Mouse (Mus musculus) thymus, postnatal 0 days (tissue): ENCODE data around the gene Foxn2. TPM values are rescaled to one million over a fixed set of nuclear protein-coding genes. Genes with fewer than 3 reads are reported as not detected.
"Not testable (repeated sequence)": the region's sequence is repeated elsewhere in the genome, so short reads cannot be mapped to it uniquely, and the experiment has no call there.

Experiments used
- DNase-seq: peaks from one replicate; pipeline ENCODE4 v3.0.0-alpha.2; 2015; ENCODE audit warnings: low spot score
- polyA plus RNA-seq: library from polyadenylated mRNA; unstranded; fragments of >200 nt; fragmentation: Nextera tagmentation; extraction: Ambion mirVana; gene quantifications from 2 replicates; pipeline ENCODE4 v1.2.1, GENCODE M21; 2015

Gene Foxn2
- polyA plus RNA-seq, 1 experiment from 2014 or later: 19.4 TPM

DNA sequence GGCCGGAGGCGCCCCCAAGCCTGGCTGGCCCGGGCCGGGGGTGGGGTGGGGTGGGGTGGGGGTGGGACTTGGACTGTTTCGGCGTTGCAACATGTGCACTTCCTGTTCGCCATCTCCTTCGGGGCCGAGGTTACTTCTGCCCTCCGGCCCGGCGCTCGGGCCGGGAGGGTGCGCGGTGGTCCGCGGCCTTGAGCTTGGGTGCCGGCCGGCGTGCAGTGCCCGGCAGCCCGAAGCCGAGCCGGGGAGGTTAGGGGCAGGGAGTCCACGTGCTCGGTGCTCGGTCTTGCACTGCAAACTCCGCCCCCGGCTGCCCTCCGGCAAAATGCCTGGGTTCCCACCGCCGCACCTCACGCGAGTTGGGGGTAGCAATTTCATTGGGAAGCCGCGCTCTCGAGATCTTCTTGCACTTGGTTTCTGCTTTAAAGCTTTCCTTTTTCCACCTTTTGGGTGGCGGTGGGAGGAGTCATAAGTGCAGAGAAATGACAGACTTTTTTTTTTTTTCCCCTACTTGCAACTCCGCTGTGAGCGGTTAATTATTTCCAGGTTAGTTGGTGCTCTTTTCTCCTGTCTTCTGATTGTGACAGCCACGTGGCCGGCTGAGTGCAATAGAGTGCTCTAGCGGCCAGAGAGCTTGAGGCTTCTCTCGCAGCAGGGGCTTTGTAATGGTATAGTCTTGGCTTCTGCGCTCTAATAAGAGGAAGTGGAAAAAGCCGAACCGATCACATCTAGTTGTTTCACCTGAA, 1.1 kb downstream of the Foxn2 start:
- peak; percentile 64 for DNase-seq

DNA sequence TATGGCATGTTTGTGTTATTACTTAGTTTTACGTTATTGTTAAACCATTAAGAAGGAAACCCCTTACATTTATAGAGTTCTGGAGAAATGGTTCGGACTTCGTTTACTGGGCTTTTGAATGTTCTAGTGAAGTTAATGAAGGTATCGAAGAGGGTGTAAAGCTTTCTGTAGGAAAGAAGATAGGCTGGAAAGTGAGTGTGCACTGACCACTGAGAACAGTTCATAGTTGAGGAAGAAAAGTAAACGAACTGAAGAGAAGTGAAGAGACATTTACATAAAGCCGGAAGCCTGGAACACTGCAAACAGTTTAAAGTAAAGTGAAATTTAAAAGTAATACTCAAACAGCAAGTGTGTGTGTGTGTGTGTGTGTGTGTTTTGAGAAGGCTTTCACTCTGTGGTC, 2.1 kb downstream of the Foxn2 start:
- DNase-seq: no peak

DNA sequence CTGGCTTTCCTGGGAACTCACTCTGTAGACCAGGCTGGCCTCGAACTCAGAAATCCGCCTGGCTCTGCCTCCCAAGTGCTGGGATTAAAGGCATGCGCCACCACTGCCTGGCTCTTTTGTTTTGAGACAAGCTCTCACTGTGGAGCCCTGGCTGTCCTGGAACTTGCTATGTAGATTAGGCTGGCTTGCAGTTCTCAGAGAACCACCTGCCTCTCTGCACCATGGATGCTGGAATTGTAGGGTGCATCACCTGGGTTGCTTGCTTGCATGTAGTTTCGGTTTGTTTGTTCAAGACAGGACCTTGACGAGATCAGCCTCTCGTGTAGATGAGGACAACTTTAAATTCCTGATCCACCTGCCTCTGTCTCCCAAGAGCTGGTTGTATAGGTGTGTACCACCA, 2.7 kb downstream of the Foxn2 start:
- DNase-seq: peak; percentile 12

DNA sequence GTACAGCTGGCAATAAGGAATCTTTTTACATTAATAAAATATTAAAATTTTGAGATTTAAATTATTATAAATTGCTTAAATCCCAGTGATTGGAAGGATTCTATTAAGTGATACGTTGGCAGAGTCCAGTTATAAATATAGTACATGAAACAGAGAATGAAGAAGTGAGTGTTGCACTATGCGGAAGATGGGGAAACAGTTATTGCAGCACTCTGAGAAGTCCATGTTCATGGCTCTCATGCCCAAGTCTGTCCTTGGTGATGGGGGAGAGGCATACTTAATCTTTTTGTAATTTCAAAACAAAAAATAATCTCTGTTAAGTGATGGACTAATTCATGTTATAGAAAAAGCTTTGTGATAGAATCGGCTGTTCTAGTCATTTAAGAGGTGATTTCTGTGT, 17.6 kb downstream of the Foxn2 start:
- no peak for DNase-seq

DNA sequence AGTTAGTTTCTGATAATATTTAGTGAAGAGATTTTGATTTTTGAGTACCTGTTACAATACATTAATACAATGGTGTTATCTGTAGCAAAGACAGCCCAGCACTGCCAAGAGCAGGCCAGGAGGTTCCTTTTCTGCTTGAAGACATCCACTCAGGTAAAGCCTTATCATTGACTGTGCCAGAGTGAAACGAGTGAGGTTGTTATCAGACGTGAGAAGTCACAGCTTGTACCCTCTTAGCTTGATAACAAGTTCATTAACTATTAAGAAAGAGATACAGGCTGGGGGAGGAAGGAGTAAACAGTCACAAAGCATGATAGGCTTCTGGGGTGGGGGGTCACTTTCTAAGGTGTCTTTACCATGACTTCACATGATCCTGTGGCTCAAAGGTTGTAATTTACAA, 19.0 kb downstream of the Foxn2 start:
- no peak for DNase-seq

DNA sequence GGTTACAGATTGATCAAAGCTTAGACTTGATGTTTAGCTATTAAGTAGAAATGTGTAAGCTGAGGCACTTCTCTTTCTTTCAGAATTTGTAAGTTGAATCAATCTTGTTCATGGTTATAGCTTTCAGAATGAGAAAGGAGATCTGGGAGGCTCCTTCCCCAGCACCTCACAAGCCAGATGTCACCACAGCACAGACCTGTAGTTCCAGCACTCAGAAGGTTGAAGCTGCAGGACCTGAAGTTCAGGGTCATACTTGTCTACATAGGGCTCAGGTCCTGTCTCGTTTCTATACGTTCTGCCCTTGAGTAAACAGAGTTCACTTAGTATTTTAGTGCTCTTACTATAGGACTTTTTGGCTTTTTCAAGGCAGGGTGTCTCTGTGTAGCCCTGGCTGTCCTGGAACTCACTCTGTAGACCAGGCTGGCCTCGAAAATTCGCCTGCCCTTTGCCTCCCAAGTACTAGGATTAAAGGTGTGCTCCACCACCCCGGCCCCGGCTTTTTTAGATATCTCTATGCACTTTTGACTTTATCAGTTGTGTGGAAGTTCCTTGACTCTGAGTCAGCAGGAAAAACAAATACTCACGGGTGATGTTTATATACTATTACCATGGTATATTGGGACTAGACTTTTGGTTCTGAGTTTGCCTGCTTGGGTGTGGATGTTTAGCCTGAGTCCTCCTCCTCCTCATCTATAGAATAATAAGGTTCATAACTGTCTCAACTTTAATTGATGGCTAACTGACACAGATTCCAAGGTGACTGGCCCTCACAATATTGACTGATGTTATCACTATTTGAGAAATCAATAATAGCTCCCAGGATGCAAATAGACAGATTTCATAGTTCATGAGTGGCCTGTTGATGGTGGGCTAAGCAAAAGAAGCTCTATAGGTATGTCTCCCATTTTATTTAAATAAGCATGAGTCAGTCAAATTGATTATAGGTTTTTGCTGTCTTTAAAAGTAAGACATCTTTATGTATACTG, 19.7 kb downstream of the Foxn2 start:
- no peak for DNase-seq

DNA sequence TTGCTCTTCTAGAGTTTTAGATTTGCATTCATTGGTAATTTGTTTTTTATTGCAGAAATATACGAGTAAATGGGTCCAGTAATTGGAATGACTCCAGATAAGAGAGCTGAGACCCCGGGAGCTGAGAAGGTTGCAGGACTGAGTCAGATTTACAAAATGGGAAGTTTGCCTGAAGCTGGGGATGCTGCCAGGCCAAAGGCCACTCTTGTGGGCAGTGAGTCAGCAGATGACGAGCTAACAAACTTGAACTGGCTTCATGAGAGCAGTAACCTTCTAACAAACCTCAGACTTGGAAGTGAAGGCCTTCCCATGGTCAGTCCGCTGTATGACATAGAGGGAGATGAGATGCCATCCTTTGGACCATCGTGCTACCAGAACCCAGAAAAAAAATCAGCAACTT, 22.1 kb downstream of the Foxn2 start:
- DNase-seq: no peak

DNA sequence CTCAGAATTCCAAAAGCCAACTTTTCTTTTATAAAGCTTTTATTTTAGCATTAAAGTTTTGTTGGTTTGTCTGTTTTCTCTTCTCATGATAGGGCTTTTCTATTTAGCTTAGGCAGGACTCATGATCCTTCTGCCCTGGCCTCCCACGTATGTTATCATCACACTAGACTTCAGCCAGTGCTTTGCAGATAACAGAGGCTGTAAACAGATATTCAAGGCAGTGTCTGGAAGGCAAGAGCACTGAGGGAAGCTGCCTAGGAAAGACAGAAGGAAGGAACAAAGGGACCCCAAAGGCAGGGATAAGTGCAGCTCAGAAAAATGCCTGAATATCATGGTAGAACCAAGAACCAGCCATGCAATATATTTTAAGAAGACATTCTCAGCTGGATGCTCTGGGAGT, 26.1 kb downstream of the Foxn2 start:
- no peak for DNase-seq

DNA sequence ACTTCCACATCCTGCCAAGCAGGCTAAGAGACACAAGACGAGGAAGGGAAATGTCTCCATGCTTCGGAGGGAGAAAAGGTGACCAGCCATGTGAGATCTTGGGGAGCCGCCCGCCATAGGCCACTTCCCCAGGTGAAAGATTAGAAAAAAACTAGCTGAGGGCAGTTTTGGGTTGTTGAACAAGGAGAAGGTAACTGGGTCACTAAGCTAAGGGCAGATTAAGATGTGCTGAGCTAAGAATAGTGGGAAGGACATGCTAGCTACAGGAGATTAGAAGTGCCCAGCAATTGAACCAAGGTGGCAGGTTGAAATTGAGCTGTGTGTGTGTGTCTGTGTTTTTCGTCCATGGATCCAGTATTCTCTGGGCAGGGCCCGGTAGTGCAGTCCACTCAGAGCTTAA, 27.2 kb downstream of the Foxn2 start:
- no peak for DNase-seq

DNA sequence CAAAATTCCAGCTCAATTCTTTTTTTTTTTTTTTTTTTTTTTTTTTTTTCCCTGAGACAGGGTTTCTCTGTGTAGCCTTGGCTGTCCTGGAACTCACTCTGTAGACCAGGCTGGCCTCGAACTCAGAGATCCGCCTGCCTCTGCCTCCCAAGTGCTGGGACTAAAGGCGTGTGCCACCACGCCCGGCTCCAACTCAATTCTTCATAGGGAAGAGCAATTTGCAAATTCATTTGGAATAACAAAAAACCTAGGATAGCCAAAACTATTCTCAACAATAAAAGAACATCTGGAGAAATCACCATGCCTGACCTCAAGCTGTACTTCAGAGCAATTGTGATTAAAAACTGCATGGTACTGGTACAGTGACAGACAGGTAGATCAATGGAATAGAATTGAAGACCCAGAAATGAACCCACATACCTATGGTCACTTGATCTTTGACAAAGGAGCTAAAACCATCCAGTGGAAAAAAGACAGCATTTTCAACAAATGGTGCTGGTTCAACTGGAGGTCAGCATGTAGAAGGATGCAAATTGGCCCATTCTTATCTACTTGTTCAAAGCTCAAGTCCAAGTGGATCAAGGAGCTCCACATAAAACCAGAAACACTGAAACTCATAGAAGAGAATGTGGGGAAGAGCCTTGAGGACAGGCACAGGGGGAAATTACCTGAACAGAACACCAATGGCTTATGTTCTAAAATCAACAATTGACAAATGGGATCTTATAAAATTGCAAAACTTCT, 28.3 kb downstream of the Foxn2 start:
- not testable (repeated sequence) for DNase-seq

DNA sequence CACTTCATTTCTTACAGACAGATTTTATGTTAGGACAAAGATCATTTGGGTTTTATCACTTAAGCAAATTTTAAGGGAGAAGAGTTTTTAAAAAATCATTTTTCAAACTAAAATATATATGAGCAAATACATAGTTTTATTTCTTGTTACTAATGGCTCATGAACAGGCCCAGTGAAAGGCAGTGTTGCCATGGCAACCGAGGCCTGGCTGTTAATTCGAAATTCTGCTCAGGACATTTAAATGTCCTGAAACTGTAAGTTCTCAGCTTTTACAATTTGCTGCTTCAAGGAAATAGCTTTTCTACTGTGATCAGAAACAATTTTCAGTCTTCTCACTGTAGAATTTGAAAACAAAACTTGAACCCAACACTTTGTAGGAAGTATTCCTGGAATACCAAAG, 33.3 kb downstream of the Foxn2 start:
- DNase-seq: no peak

DNA sequence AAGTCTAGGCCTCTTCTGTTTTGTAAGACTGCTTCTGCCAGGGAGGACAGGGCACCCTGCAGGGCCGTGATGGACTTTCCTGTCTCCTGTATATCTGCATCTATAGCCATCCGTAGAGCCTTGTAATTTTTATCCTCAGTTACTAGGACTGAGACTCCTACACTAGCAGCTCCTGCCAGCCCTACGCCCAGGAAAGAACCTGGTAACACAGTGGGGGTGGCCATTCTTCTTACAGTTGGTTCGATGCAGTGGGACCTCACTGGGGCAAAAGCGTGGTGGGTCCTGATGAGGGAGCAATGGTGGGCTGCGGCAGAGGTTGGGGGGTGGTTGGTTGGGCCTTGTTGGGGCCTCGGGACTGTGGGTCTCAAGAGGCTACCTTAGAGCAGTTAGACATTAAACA, 36.7 kb downstream of the Foxn2 start:
- no peak for DNase-seq

DNA sequence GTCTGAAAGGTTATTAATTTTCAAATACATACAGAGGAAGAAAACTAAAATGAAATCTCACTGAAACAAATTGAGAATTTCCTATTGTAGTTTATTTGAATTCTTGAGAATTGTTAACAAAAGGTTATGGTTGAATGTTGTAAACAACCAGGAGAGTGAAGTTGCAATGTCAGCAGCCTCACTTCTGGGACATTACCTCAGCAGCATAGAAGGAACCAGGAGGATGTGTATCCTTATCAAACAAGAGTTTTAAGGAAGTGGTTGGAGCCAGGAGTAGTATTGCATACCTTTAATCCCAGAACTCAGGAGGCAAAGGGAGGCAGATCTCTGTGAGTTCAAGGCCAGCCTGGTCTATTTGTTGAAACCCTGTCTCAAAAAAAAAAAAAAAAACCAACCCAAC, 37.2 kb downstream of the Foxn2 start:
- no peak for DNase-seq

DNA sequence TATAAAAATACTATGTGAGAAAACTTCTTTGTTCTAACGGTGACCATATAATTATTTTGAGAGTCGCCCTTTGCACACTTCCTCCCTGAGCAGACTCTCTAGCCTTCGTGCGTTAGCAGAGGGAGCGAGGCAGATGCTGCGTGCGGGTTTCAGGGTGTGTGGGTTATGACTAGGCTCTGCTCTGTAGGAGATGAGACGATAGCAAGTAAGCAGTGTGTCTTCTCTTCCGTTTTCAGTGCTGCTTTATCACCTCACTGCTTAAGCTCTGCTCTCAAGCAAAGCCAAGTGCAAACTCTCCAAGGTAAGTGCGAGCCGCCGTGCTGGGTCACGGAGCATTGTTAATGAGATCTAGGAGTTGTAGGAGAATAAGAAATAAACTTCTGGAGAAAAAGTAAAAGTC, 38.5 kb downstream of the Foxn2 start:
- peak; percentile 15 for DNase-seq

DNA sequence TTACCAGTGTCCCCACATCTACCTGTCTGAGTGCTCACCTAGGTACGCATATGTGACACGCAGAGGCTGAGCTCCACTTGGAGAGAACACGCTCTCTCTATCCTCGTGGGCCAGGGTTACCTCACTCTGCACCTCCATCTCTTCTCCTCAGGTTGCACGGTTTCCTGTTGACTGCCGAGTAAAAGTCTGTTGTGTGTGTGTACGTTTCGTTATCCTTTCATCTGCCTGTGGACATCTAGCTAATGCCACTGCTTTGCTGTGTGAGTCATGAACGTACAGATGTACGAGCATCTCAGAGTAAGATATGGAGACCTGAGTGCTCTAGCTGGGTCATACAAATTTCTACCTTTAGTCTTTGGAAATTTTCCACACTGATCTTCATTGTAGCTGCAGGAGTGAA, 39.9 kb downstream of the Foxn2 start:
- no peak for DNase-seq

DNA sequence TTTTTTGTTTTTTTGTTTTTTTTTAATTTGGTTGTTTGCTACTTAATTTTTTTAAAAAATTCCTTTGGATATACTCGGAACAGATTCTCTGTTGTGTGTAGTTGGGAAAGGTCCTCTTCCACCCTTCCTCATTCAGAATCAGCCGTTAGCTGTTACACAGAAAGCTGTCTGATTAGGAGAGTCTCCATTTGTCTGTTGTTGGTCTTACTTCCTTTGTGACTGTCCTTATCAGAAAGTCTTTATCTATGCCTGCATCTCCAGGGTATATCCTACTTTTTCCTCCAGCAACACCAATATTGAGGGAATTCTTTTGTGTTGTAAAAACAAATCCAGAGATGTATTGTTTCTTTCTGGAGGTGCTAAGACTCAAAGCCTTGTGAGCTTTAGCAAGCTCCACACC, 40.6 kb downstream of the Foxn2 start:
- no peak for DNase-seq

DNA sequence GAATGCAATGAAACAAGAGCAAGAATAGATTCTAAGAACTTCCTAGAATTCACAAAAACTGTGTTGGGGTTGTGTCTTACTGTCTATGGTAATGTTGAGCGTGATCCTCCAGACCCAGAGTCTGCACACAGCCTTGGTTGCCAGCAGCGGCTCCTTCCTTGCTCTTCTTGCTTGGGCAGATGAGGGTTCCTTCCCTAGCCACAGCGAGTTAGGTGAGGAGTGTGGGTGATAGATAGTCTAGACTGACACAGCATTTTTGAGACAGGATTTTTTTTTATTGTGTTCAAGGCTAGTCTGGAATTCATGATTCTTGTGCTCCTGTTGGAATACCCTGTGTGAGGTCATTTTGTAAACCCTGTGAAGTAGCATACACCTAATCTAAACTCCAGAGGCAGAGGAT, 41.1 kb downstream of the Foxn2 start:
- DNase-seq: no peak

DNA sequence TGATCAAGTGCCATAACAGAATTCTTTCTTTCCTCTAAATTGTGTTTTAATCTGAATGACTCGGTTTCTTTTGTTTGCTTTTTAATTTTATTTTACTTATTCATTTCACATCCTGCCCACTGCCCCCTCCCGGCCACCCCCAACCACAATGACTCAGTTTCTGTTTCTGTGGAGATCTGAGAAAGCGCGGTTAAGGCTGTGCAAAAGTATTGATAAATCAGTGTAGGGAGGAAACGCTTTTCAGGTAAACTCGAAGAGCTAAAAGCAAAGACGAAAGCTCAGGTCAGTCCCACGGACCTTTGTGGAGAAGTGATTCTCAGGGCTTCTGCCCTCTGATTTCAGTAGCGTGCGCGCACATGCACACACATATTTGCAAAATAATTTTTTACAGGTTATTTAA, 44.0 kb downstream of the Foxn2 start:
- no peak for DNase-seq

DNA sequence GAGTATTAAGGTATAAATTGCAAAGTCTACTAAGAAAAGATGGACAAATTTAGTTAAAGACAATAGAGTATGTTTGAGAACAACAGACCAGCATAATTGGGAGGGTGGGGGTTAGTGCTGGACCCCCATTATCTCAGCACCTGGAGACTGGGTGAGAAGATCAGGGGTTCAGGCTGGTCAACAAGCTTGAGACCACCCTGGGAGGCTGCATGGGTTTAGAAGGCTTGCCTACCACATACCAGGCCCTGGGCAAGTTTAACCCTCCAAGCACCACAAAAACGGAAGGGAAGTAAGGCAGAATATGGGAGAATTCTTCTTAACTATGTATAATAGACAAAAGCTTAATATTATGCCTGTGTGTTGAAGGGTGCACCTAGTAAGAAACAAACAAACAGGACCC, 44.4 kb downstream of the Foxn2 start:
- no peak for DNase-seq

DNA sequence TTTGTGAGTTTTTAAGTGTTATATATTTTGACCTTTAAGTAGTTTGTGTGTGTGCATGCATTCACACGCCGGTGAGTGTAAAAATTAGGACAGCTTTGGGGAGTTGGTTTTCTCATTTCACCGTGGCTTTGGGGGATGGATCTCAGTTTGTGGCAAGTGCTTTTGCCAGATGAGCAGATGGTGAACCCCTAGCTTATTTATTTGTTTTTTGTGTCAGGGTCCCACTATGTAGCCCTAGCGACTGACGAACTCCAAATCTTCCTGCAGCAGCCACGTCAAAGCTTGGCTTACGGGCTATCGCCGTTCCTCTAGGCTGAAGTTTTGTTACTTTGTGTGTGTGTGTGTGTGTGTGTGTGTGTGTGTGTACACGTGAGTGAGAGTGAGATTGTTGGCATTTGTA, 50.0 kb downstream of the Foxn2 start:
- DNase-seq: no peak

DNA sequence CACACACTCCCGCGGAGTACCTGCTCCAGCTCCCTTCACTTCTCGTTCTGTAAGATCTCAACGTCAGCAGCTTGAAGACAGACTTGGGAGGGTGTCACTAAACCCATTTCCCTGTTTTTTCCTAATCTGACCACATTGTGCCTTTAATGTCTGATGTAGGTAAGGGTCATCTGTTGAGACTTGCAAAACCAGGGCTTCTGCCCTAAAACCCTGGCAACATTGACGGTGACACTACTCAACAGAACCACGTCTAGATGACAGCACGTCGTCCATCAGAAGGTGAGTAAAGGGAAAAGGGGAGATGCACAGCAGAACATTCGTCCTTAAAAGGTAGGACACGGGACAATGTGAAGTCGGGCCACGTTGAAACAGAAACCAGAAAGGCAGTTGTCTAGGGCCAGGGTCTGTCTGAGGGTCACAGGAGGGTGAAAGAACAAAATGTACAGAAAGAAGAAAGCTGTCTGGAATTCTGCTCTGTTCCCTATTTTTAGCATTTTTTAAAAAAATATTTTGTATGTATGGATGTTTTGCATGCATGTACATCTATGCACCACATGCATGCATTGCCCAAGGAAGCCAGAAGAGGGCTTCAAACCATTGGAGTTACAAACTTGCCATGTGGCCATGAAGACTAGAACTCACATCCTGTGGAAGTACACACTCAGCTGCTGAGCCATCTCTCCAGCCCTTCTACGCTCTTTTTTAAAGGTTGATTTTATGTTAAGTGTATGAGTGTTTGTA, 51.0 kb downstream of the Foxn2 start:
- DNase-seq: peak; percentile 27
